ENCODE assay signal across 24 mouse cellular contexts in genomic region chr1:133344357-133344756, GRCm38 (mm10). TPM values are rescaled to one million over a fixed set of nuclear protein-coding genes. Genes with fewer than 3 reads are reported as not detected.
DNase-seq lines count a peak whose midpoint lies in the region; ATAC-seq and TF ChIP-seq lines count a peak whose summit lies in the region.
"Had no signal": no experiment of that assay in that cellular context is flagged by ENCODE, and none has a peak within 500 bp of the region (broad histone marks: within the 10 kb centered on the region; RNA-seq: fewer than 3 reads in every experiment).

No protein-coding gene starts in this region.

- H3K4me3 ChIP-seq in kidney, embryonic 14.5 days (ENCODE audit: low read length) = no peak overlapping the region
- H3K4me3 ChIP-seq in kidney, postnatal 0 days (replicated peaks; ENCODE audit: low read depth, low read length) = no peak overlapping the region
- H3K4me3 ChIP-seq: embryonic facial prominence, embryonic 10.5 days; embryonic facial prominence, embryonic 12.5 days; forebrain, embryonic 13.5 days; forebrain, embryonic 15.5 days had no signal

- H3K27ac ChIP-seq in kidney, embryonic 14.5 days (ENCODE audit: low read depth, low read length) = no peak overlapping the region
- H3K27ac ChIP-seq in kidney, postnatal 0 days = no peak overlapping the region
- H3K27ac ChIP-seq: embryonic facial prominence, embryonic 10.5 days; embryonic facial prominence, embryonic 12.5 days; forebrain, embryonic 13.5 days; forebrain, embryonic 15.5 days had no signal

- no peak overlapping the region for H3K4me2 ChIP-seq in kidney, embryonic 14.5 days (replicated peaks; ENCODE audit: low read depth, low read length)
- no peak overlapping the region for H3K4me2 ChIP-seq in kidney, postnatal 0 days (ENCODE audit: low read length)
- H3K4me2 ChIP-seq: embryonic facial prominence, embryonic 12.5 days; forebrain, embryonic 13.5 days; forebrain, embryonic 15.5 days had no signal

- H3K27me3 ChIP-seq in kidney, embryonic 14.5 days (ENCODE audit: control insufficient read depth, insufficient read depth, low read length) = no peaks in the 10 kb centered on the region
- no peaks in the 10 kb centered on the region for H3K27me3 ChIP-seq in kidney, postnatal 0 days (ENCODE audit: insufficient read depth, low read length)
- H3K27me3 ChIP-seq: embryonic facial prominence, embryonic 12.5 days; forebrain, embryonic 13.5 days; forebrain, embryonic 15.5 days had no signal

- no peak for DNase-seq in kidney, adult 11 months
- DNase-seq in kidney, postnatal 0 days (ENCODE audit: low spot score) = peak; percentile 44
- no peak for DNase-seq in kidney, postnatal 14 days
- DNase-seq in adrenal gland, postnatal 36 days = no peak
- DNase-seq: adrenal gland, adult 2 months; adrenal gland, postnatal 10 days; adrenal gland, postnatal 25 days; cerebellum, adult 11-12 months; cerebellum, adult 2 months; cerebellum, adult 9-10 months; cerebellum, postnatal 10 days; cerebellum, postnatal 25 days; forebrain, postnatal 0 days had no signal

- no peak for TF ChIP-seq CTCF in kidney, postnatal 0 days (IDR thresholded peaks at IDR 0.05; ENCODE audit: low read depth)

- no peak overlapping the region for H3K9ac ChIP-seq in kidney, embryonic 14.5 days (ENCODE audit: low read depth, low read length)
- no peak overlapping the region for H3K9ac ChIP-seq in kidney, postnatal 0 days (ENCODE audit: low read depth, low read length)
- H3K9ac ChIP-seq: embryonic facial prominence, embryonic 12.5 days; forebrain, embryonic 13.5 days; forebrain, embryonic 15.5 days; forebrain, postnatal 0 days had no signal

- H3K9me3 ChIP-seq in kidney, embryonic 14.5 days (ENCODE audit: control insufficient read depth, low read length) = no peaks in the 10 kb centered on the region
- no peaks in the 10 kb centered on the region for H3K9me3 ChIP-seq in kidney, postnatal 0 days (replicated peaks; ENCODE audit: low read length)
- H3K9me3 ChIP-seq: embryonic facial prominence, embryonic 10.5 days; embryonic facial prominence, embryonic 12.5 days; forebrain, embryonic 13.5 days; forebrain, embryonic 15.5 days had no signal

- no peaks in the 10 kb centered on the region for H3K4me1 ChIP-seq in kidney, embryonic 14.5 days (ENCODE audit: control insufficient read depth, insufficient read depth, low read length)
- H3K4me1 ChIP-seq in kidney, postnatal 0 days (replicated peaks; ENCODE audit: insufficient read depth, low read length) = no peaks in the 10 kb centered on the region
- H3K4me1 ChIP-seq: embryonic facial prominence, embryonic 12.5 days; forebrain, embryonic 13.5 days; forebrain, embryonic 15.5 days had no signal

- H3K36me3 ChIP-seq in kidney, embryonic 14.5 days (ENCODE audit: control insufficient read depth, insufficient read depth, low read length) = no peaks in the 10 kb centered on the region
- no peaks in the 10 kb centered on the region for H3K36me3 ChIP-seq in kidney, postnatal 0 days (ENCODE audit: insufficient read depth, low read length)
- H3K36me3 ChIP-seq: embryonic facial prominence, embryonic 10.5 days; embryonic facial prominence, embryonic 12.5 days; forebrain, embryonic 15.5 days had no signal

- peak; percentile 28; the same call in 1 of the 2 replicates for ATAC-seq in kidney, embryonic 14.5 days (ENCODE audit: low FRiP score, low TSS enrichment)
- 0 out of 2 replicates have a peak, but pooled peaks have one; percentile 36 for ATAC-seq in kidney, postnatal 0 days (replicated peaks; ENCODE audit: low FRiP score, low read depth)
- ATAC-seq: forebrain, embryonic 13.5 days; forebrain, embryonic 15.5 days; forebrain, postnatal 0 days had no signal

- WGBS in kidney, embryonic 14.5 days = 68% methylated on average over 2 of the region's 2 CpGs
- WGBS in kidney, postnatal 0 days = 73% methylated on average over 2 of the region's 2 CpGs

RNA-seq across cellular contexts. Expression of gene Ren1, which starts 6.0 kb away (rescaled TPM):
- polyA plus RNA-seq in kidney, embryonic 14.5 days (2014; fragmentation: Nextera tagmentation; extraction: Ambion mirVana) = 50.2 and 92.1 TPM in 2 replicates
- polyA plus RNA-seq in kidney, postnatal 0 days (2015; fragmentation: Nextera tagmentation; extraction: Ambion mirVana) = 463 and 484 TPM in 2 replicates
- total RNA-seq in adrenal gland, postnatal 36 days (2021) = 1 to 10 TPM; 3.1 to 6.9 TPM
- polyA plus RNA-seq: C2C12; embryonic facial prominence, embryonic 10.5 days; forebrain, embryonic 11.5 days; forebrain, embryonic 13.5 days; forebrain, embryonic 15.5 days had no signal

RNA-seq across cellular contexts. Expression of gene Etnk2, which starts 19.0 kb away (rescaled TPM):
- 1.7 and 2.0 TPM in 2 replicates for polyA plus RNA-seq in kidney, embryonic 14.5 days (2014; fragmentation: Nextera tagmentation; extraction: Ambion mirVana)
- polyA plus RNA-seq in kidney, postnatal 0 days (2015; fragmentation: Nextera tagmentation; extraction: Ambion mirVana) = 4.4 and 5.1 TPM in 2 replicates
- total RNA-seq in adrenal gland, postnatal 36 days (2021) = 10 to 100 TPM in 1 of 2 experiments, 1 to 10 TPM in 1; 4.6 to 24.7 TPM
- polyA plus RNA-seq: C2C12 had no signal

RNA-seq across cellular contexts. Expression of gene Kiss1, which starts 22.7 kb away (rescaled TPM):
- polyA plus RNA-seq in kidney, embryonic 14.5 days (2014; fragmentation: Nextera tagmentation; extraction: Ambion mirVana) = not detected in 2 replicates
- polyA plus RNA-seq in kidney, postnatal 0 days (2015; fragmentation: Nextera tagmentation; extraction: Ambion mirVana) = not detected in 2 replicates
- under 1 TPM in 1 of 2 experiments, not detected in 1; 0.66 TPM for total RNA-seq in adrenal gland, postnatal 36 days (2021)
- total RNA-seq: adrenal gland, adult 2 months; adrenal gland, postnatal 10 days; adrenal gland, postnatal 25 days; ES-E14; forebrain, postnatal 0 days; MEL had no signal
- polyA plus RNA-seq: adrenal gland, adult 2 months; C2C12; cerebellum, adult 2 months; cortical plate, adult 2 months; embryonic facial prominence, embryonic 10.5 days; embryonic facial prominence, embryonic 12.5 days; embryonic facial prominence, embryonic 14.5 days; forebrain, embryonic 13.5 days; forebrain, embryonic 15.5 days; forebrain, postnatal 0 days had no signal

RNA-seq across cellular contexts. Expression of gene Golt1a, which starts 34.8 kb away (rescaled TPM):
- polyA plus RNA-seq in kidney, embryonic 14.5 days (2014; fragmentation: Nextera tagmentation; extraction: Ambion mirVana) = 2.6 and 6.1 TPM in 2 replicates
- polyA plus RNA-seq in kidney, postnatal 0 days (2015; fragmentation: Nextera tagmentation; extraction: Ambion mirVana) = 15.4 and 20.6 TPM in 2 replicates
- total RNA-seq in adrenal gland, postnatal 36 days (2021) = 1 to 10 TPM; 1.7 to 2.0 TPM
- total RNA-seq: ES-E14, MEL had no signal
- polyA plus RNA-seq: adrenal gland, adult 2 months; C2C12; cerebellum, adult 2 months; embryonic facial prominence, embryonic 10.5 days; embryonic facial prominence, embryonic 12.5 days; embryonic facial prominence, embryonic 14.5 days; forebrain, embryonic 11.5 days; forebrain, embryonic 13.5 days; forebrain, postnatal 0 days had no signal
